Mouse (Mus musculus) liver, embryonic 12.5 days (tissue): Measurements from ENCODE around the gene Il13ra1. TPM values are rescaled to one million over a fixed set of nuclear protein-coding genes. Genes with fewer than 3 reads are reported as not detected.

Experiments used
- ATAC-seq: fragments of 200-750 bp; cut with Nextera tagmentation; 2 replicates; pipeline ENCODE4 v1.8.0; 2017; ENCODE audit warnings: moderate number of reproducible peaks, mild to moderate bottlenecking, moderate library complexity
- H3K27ac ChIP-seq: fragments of 300-500 bp; sonication (generic); 2 replicates; pipeline ENCODE4 v1.5.1; 2016; ENCODE audit warnings: mild to moderate bottlenecking
- H3K27me3 ChIP-seq: fragments of 300-500 bp; sonication (generic); replicated peaks from 2 replicates; pipeline ENCODE4 v1.6.1; 2016; ENCODE audit warnings: mild to moderate bottlenecking, moderate library complexity
- H3K36me3 ChIP-seq: fragments of 300-500 bp; sonication (generic); 2 replicates; pipeline ENCODE4 v1.6.1; 2016; ENCODE audit warnings: mild to moderate bottlenecking, moderate library complexity
- H3K4me1 ChIP-seq: fragments of 300-500 bp; sonication (generic); 2 replicates; pipeline ENCODE4 v1.6.1; 2016
- H3K4me2 ChIP-seq: fragments of 300-500 bp; sonication (generic); 2 replicates; pipeline ENCODE4 v1.6.1; 2016; ENCODE audit warnings: mild to moderate bottlenecking, moderate library complexity
- H3K4me3 ChIP-seq: fragments of 300-500 bp; sonication (generic); 2 replicates; pipeline ENCODE4 v1.5.1; 2016; ENCODE audit warnings: mild to moderate bottlenecking, moderate library complexity
- H3K9ac ChIP-seq: fragments of 300-500 bp; sonication (generic); 2 replicates; pipeline ENCODE4 v1.6.1; 2016; ENCODE audit warnings: mild to moderate bottlenecking, moderate library complexity
- H3K9me3 ChIP-seq: fragments of 300-500 bp; sonication (generic); replicated peaks from 2 replicates; pipeline ENCODE4 v1.6.1; 2016; ENCODE audit warnings: mild to moderate bottlenecking, moderate library complexity
- WGBS: fragments of 180-500 bp; shearing (Covaris S2); methylation state at CpG from one replicate; pipeline ENCODE4 v1.1.7; 2016; ENCODE audit not compliant: insufficient replicate concordance; 5-methylcytosine and 5-hydroxymethylcytosine counted together
- polyA plus RNA-seq: library from polyadenylated mRNA; unstranded; fragments of >200 nt; fragmentation: Nextera tagmentation; extraction: Ambion mirVana; gene quantifications from 2 replicates; pipeline ENCODE4 v1.2.1, GENCODE M21; 2016

The Il13ra1 gene
- polyA plus RNA-seq, 1 experiment from 2014 or later, result 4.1 TPM

DNA sequence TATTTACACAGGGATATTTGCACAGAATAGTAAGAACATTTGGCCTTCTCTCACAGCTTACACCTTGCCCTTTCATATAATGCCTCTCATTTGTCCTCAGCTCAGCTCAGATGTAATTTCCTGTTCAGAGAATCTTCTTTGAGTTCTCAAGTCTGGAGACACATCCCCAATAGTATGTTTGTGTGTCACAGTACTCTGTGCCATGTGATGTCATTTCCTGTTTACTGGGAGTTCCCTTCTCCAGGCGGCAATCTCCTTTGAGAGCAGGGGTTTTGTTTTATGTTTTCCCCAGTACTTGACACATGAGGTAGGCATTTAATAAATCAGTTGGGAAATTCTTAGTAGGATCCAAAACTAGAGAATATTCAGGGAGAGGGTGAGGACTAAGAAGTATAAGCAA is 24.4 kb downstream of the Il13ra1 start:
- Histone ChIP-seq H3K36me3 (no peaks in the 10 kb centered on the region), H3K4me1 (no peaks in the 10 kb centered on the region), H3K27ac (no peak overlapping the region), H3K9me3 (no peaks in the 10 kb centered on the region), H3K4me3 (no peak overlapping the region), H3K27me3 (no peaks in the 10 kb centered on the region), H3K4me2 (no peak overlapping the region), H3K9ac (no peak overlapping the region)
- ATAC-seq, result no peak
- WGBS, result 33% methylated on average over 1 of the region's 1 CpGs

DNA sequence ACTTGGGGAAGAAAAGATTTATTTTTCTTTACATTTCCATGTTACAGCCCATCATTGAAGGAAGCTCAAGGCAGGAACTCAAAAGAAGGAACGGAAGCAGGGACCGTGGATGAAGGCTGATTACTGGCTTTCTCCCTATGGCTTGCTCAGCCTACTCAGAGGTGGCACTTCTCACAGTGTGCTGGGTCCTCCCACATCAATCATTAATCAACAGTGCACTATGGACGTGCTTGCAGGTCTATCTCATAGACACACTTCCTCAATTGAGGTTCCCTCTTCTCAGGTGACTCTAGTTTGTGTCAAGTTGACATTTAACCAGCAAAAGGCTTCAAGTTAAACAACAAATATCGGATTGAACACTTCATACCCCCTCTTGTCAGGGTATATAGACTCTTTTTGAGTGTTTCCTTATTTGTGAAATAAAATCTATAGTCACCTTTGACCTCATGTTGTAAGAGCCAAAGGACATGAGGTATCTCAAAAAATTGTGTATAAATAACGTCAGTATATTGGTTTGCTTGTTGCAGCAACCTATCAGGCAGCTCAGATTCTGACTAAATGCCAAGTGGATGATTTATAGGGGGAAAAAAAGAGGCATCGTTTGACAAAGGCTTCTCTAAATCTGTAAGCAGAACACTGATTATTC is 30.2 kb downstream of the Il13ra1 start:
- WGBS, result 47% methylated on average over 6 of the region's 6 CpGs
- ATAC-seq, result no peak

GRCm38 (mm10) chrX:36146746-36147145 is 34.8 kb downstream of the Il13ra1 start:
- Histone ChIP-seq H3K27me3 (no peaks in the 10 kb centered on the region), H3K27ac (no peak overlapping the region), H3K9me3 (no peaks in the 10 kb centered on the region), H3K9ac (no peak overlapping the region), H3K4me3 (no peak overlapping the region), H3K4me2 (no peak overlapping the region), H3K4me1 (no peaks in the 10 kb centered on the region), H3K36me3 (no peaks in the 10 kb centered on the region)
- 57% methylated on average over 4 of the region's 4 CpGs for WGBS
- no peak for ATAC-seq

More for the DNA sequence above, 30.2 kb downstream of the Il13ra1 start:
- Histone ChIP-seq H3K27ac (no peak overlapping the region), H3K4me3 (no peak overlapping the region), H3K4me1 (no peaks in the 10 kb centered on the region), H3K4me2 (no peak overlapping the region), H3K27me3 (no peaks in the 10 kb centered on the region), H3K36me3 (no peaks in the 10 kb centered on the region), H3K9ac (no peak overlapping the region), H3K9me3 (no peaks in the 10 kb centered on the region)

GRCm38 (mm10) chrX:36150100-36150499 is 38.2 kb downstream of the Il13ra1 start:
- ATAC-seq, result no peak
- no peaks in the 10 kb centered on the region for H3K27me3 ChIP-seq
- no peaks in the 10 kb centered on the region for H3K36me3 ChIP-seq

GRCm38 (mm10) chrX:36156677-36157076 is 44.8 kb downstream of the Il13ra1 start:
- H3K4me3 ChIP-seq, result no peak overlapping the region
- no peaks in the 10 kb centered on the region for H3K4me1 ChIP-seq
- no peaks in the 10 kb centered on the region for H3K9me3 ChIP-seq
- H3K4me2 ChIP-seq, result no peak overlapping the region
- H3K36me3 ChIP-seq, result no peaks in the 10 kb centered on the region
- no peaks in the 10 kb centered on the region for H3K27me3 ChIP-seq
- H3K9ac ChIP-seq, result no peak overlapping the region
- no peak for ATAC-seq
- WGBS, result 47% methylated on average over 2 of the region's 2 CpGs
- H3K27ac ChIP-seq, result no peak overlapping the region

More at GRCm38 (mm10) chrX:36150100-36150499, 38.2 kb downstream of the Il13ra1 start:
- no peak overlapping the region for H3K9ac ChIP-seq
- no peak overlapping the region for H3K4me2 ChIP-seq
- no peak overlapping the region for H3K4me3 ChIP-seq
- no peaks in the 10 kb centered on the region for H3K9me3 ChIP-seq
- H3K27ac ChIP-seq, result no peak overlapping the region
- H3K4me1 ChIP-seq, result no peaks in the 10 kb centered on the region

DNA sequence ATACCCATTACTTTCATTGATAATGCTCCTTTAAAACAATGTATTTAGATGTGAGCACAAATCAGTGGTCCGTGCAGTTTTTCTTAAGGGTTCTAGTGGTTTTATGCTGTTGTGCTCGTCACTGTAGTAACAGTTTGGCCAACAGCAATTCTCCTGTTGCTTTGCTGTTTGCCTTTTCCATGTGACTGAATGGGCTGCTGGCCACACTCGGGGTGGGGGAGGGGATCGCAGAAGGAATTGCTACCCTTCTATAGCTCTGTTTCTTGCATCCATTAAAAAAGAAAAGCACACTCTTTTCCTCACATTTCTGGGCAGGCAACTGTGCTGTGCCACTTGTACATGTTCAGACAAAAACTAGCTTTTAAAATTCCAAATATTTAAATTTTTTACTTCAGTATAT is 49.7 kb downstream of the Il13ra1 start:
- no peak overlapping the region for H3K9ac ChIP-seq
- H3K36me3 ChIP-seq, result no peaks in the 10 kb centered on the region
- no peak overlapping the region for H3K27ac ChIP-seq
- ATAC-seq, result no peak
- H3K4me2 ChIP-seq, result no peak overlapping the region
- H3K9me3 ChIP-seq, result no peaks in the 10 kb centered on the region
- H3K4me1 ChIP-seq, result no peaks in the 10 kb centered on the region
- no peaks in the 10 kb centered on the region for H3K27me3 ChIP-seq
- H3K4me3 ChIP-seq, result no peak overlapping the region
- WGBS, result 36% methylated on average over 4 of the region's 4 CpGs

GRCm38 (mm10) chrX:36183625-36184024 is 71.7 kb downstream of the Il13ra1 start:
- Histone ChIP-seq H3K27ac (no peak overlapping the region), H3K27me3 (no peaks in the 10 kb centered on the region), H3K36me3 (no peaks in the 10 kb centered on the region), H3K4me2 (no peak overlapping the region), H3K9me3 (no peaks in the 10 kb centered on the region), H3K9ac (no peak overlapping the region), H3K4me3 (no peak overlapping the region), H3K4me1 (no peaks in the 10 kb centered on the region)
- ATAC-seq, result no peak

GRCm38 (mm10) chrX:36186036-36186435 is 74.1 kb downstream of the Il13ra1 start:
- H3K4me2 ChIP-seq, result no peak overlapping the region
- H3K27ac ChIP-seq, result no peak overlapping the region
- WGBS, result 46% methylated on average over 5 of the region's 5 CpGs
- no peak overlapping the region for H3K4me3 ChIP-seq
- H3K36me3 ChIP-seq, result no peaks in the 10 kb centered on the region
- no peaks in the 10 kb centered on the region for H3K4me1 ChIP-seq
- H3K9ac ChIP-seq, result no peak overlapping the region
- ATAC-seq, result no peak
- no peaks in the 10 kb centered on the region for H3K27me3 ChIP-seq
- no peaks in the 10 kb centered on the region for H3K9me3 ChIP-seq

GRCm38 (mm10) chrX:36186443-36186842 is 74.5 kb downstream of the Il13ra1 start:
- no peak for ATAC-seq
- WGBS, result 53% methylated on average over 6 of the region's 6 CpGs

GRCm38 (mm10) chrX:36193951-36194350 is 82.0 kb downstream of the Il13ra1 start:
- Histone ChIP-seq H3K4me2 (no peak overlapping the region), H3K9me3 (no peaks in the 10 kb centered on the region), H3K4me3 (no peak overlapping the region), H3K4me1 (no peaks in the 10 kb centered on the region), H3K27ac (no peak overlapping the region), H3K36me3 (no peaks in the 10 kb centered on the region), H3K27me3 (peaks cover 27% of the 10 kb centered on the region), H3K9ac (no peak overlapping the region)
- 26% methylated on average over 6 of the region's 6 CpGs for WGBS
- no peak for ATAC-seq

More at GRCm38 (mm10) chrX:36186443-36186842, 74.5 kb downstream of the Il13ra1 start:
- Histone ChIP-seq H3K9me3 (no peaks in the 10 kb centered on the region), H3K9ac (no peak overlapping the region), H3K27ac (no peak overlapping the region), H3K4me1 (no peaks in the 10 kb centered on the region), H3K4me3 (no peak overlapping the region), H3K36me3 (no peaks in the 10 kb centered on the region), H3K4me2 (no peak overlapping the region), H3K27me3 (no peaks in the 10 kb centered on the region)

DNA sequence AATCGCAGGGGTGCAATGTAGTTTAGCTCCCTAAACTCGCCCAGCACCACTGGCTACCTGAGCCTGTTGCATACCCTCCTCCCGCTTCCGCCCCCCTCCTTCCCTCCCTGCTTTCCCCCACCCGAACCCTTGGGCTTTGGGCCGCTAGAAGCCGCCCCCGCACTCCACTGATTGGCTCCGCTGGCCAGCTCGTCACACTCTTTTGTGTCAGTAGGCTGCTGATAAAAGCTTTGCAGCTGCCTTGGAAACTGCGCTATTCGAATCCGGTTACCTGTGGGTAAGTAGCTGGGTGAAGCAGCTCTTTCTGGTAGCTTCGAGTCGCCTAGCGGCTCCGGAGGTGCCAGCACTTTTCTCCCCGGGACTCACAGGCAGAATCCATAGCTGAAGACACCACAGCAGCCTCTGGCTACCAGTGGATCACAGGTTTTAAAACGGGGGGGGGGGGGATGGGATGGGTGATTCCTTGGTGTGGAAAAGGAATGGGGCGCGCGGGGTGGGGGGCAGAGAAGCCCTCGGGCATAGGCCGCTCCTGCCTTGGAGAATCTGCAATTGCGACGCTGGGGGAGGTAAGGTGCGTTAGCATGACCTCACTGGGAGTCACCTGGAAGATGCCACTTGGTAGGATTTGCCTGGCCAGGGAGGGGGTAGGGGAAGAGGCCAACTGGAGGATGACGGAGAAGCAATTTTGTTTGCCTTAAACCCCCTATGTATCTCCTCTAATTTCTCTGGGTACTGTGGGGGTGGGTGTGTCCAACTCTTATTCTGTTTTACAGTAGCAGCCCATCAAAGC is 84.0 kb downstream of the Il13ra1 start, which contains the start of gene Zcchc12:
Gene Zcchc12, plus strand, starts transcription at position 169 of the 790 bp plus-strand sequence.
- H3K4me1 ChIP-seq, result no peaks in the 10 kb centered on the region
- H3K4me2 ChIP-seq, result peak within 1 kb of the TSS; percentile 28
- H3K27me3 ChIP-seq, result peaks cover 27% of the 10 kb centered on the region
- no peak within 1 kb of the TSS for H3K27ac ChIP-seq
- ATAC-seq, result no peak
- no peaks in the 10 kb centered on the region for H3K9me3 ChIP-seq
- no peak within 1 kb of the TSS for H3K4me3 ChIP-seq
- no peaks in the 10 kb centered on the region for H3K36me3 ChIP-seq
- 22% methylated on average over 23 of the region's 28 CpGs for WGBS
- H3K9ac ChIP-seq, result no peak within 1 kb of the TSS

DNA sequence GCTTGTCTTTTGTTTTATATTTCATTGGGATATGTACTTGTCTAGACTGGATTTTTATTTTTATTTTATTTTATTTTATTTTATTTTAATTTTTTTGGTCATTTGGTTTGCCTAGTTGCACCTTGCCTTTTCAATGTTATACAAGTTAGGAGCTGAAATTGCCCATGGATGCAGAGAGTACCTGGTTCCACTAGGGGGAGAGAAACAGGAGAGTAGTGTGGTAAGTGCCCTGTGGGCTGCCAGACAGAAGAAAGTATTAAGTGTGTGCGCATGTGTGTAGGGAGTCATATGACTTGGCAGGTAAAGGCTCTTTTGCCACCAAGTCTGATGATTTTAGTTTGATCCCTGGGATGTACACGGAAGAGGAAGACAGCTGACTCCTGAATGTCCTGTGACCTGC is 97.6 kb downstream of the Il13ra1 start:
- Histone ChIP-seq H3K9ac (no peak overlapping the region), H3K27me3 (no peaks in the 10 kb centered on the region), H3K4me3 (no peak overlapping the region), H3K27ac (no peak overlapping the region), H3K4me1 (no peaks in the 10 kb centered on the region), H3K4me2 (no peak overlapping the region), H3K36me3 (no peaks in the 10 kb centered on the region), H3K9me3 (no peaks in the 10 kb centered on the region)
- WGBS, result 66% methylated on average over 2 of the region's 2 CpGs
- no peak for ATAC-seq
